Mouse (Mus musculus) embryonic facial prominence, embryonic 15.5 days (tissue): ENCODE results near the gene Cep63. TPM values are rescaled to one million over a fixed set of nuclear protein-coding genes. Genes with fewer than 3 reads are reported as not detected.

Experiments
- ATAC-seq: fragments of 200-750 bp; cut with Nextera tagmentation; 2 replicates; pipeline ENCODE4 v1.8.0; 2017; ENCODE audit warnings: low read depth, moderate TSS enrichment; ENCODE audit not compliant: insufficient number of reproducible peaks, low FRiP score, low TSS enrichment
- H3K27ac ChIP-seq: fragments of 300-500 bp; sonication (generic); replicated peaks from 2 replicates; pipeline ENCODE4 v1.5.1; 2015; ENCODE audit warnings: mild to moderate bottlenecking, inconsistent platforms
- H3K27me3 ChIP-seq: fragments of 300-500 bp; sonication (generic); 2 replicates; pipeline ENCODE4 v1.6.1; 2015; ENCODE audit warnings: inconsistent platforms
- H3K36me3 ChIP-seq: fragments of 300-500 bp; sonication (generic); 2 replicates; pipeline ENCODE4 v1.6.1; 2015; ENCODE audit warnings: mild to moderate bottlenecking, inconsistent platforms
- H3K4me1 ChIP-seq: fragments of 300-500 bp; sonication (generic); 2 replicates; pipeline ENCODE4 v1.6.1; 2015; ENCODE audit warnings: inconsistent platforms
- H3K4me2 ChIP-seq: fragments of 300-500 bp; sonication (generic); replicated peaks from 2 replicates; pipeline ENCODE4 v1.6.1; 2015; ENCODE audit warnings: mild to moderate bottlenecking, inconsistent platforms
- H3K4me3 ChIP-seq: fragments of 300-500 bp; sonication (generic); replicated peaks from 2 replicates; pipeline ENCODE4 v1.5.1; 2015; ENCODE audit warnings: mild to moderate bottlenecking, inconsistent platforms
- H3K9ac ChIP-seq: fragments of 300-500 bp; sonication (generic); 2 replicates; pipeline ENCODE4 v1.6.1; 2015; ENCODE audit warnings: inconsistent platforms
- H3K9me3 ChIP-seq: fragments of 300-500 bp; sonication (generic); replicated peaks from 2 replicates; pipeline ENCODE4 v1.6.1; 2016; ENCODE audit warnings: inconsistent platforms
- WGBS: fragments of 180-500 bp; shearing (Covaris S2); methylation state at CpG from one replicate; pipeline ENCODE4 v1.1.7; 2015; 5-methylcytosine and 5-hydroxymethylcytosine counted together
- polyA plus RNA-seq: library from polyadenylated mRNA; unstranded; fragments of >200 nt; fragmentation: Nextera tagmentation; extraction: Ambion mirVana; gene quantifications from 2 replicates; pipeline ENCODE4 v1.2.1, GENCODE M21; 2015

The Cep63 gene
- polyA plus RNA-seq, result 49.0 and 49.3 TPM in 2 replicates

- Histone ChIP-seq H3K4me3 (peak within 1 kb of the TSS; percentile 96), H3K27me3 (no peaks in the 10 kb centered on the region), H3K4me1 (peaks cover 14% of the 10 kb centered on the region), H3K9ac (peak within 1 kb of the TSS; percentile 98), H3K36me3 (0 out of 2 replicates have a peak, but pooled peaks cover 8% of the 10 kb centered on the region), H3K4me2 (peak within 1 kb of the TSS; percentile 76), H3K9me3 (no peaks in the 10 kb centered on the region), H3K27ac (peak within 1 kb of the TSS; percentile 98)
- under 1% methylated on average over 82 of the region's 84 CpGs for WGBS
- peak; percentile 95 for ATAC-seq
These were observed at the start of gene Cep63, which contains the start of gene Anapc13 for GRCm38 (mm10) chr9:102625983-102626838. Gene Cep63, minus strand, starts transcription at chr9:102626534. Gene Anapc13, plus strand, starts transcription at chr9:102626296.

- Histone ChIP-seq H3K27me3 (no peaks in the 10 kb centered on the region), H3K4me3 (no peak overlapping the region), H3K27ac (no peak overlapping the region), H3K4me1 (no peaks in the 10 kb centered on the region), H3K4me2 (no peak overlapping the region), H3K9ac (no peak overlapping the region), H3K36me3 (no peaks in the 10 kb centered on the region), H3K9me3 (no peaks in the 10 kb centered on the region)
- ATAC-seq, result no peak
- 82% methylated on average over 5 of the region's 5 CpGs for WGBS
These were observed 49.6 kb upstream of the Cep63 start for GRCm38 (mm10) chr9:102675922-102676321.

DNA sequence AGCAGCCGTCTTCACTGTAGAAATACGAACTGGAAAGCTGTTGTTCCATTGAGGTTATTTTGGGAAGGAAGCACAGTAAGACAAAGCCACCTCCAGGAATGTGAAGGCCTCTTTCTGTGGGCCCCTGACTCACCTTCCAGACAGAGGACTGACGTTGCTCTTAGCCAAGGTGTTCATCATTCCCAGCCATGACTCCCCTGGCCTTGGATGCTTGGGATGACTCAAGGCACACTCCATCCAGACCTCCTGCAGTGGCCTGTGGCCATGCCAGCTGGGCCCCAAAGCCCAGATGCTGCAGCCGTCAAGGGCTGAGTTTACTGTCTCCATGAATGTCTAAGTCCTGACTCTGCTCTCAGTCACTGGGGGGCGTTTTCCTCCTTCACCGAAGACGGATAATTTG lies 47.0 kb upstream of the Cep63 start:
- Histone ChIP-seq H3K4me1 (0 out of 2 replicates have a peak, but pooled peaks cover 2% of the 10 kb centered on the region), H3K9me3 (no peaks in the 10 kb centered on the region), H3K4me3 (no peak overlapping the region), H3K27me3 (no peaks in the 10 kb centered on the region), H3K4me2 (no peak overlapping the region), H3K27ac (no peak overlapping the region), H3K36me3 (no peaks in the 10 kb centered on the region), H3K9ac (no peak overlapping the region)
- no peak for ATAC-seq
- 53% methylated on average over 7 of the region's 7 CpGs for WGBS

- Histone ChIP-seq H3K4me2 (no peak overlapping the region), H3K27me3 (no peaks in the 10 kb centered on the region), H3K36me3 (no peaks in the 10 kb centered on the region), H3K27ac (no peak overlapping the region), H3K4me1 (0 out of 2 replicates have a peak, but pooled peaks cover 6% of the 10 kb centered on the region), H3K9ac (no peak overlapping the region), H3K9me3 (no peaks in the 10 kb centered on the region), H3K4me3 (no peak overlapping the region)
- WGBS, result 84% methylated on average over 12 of the region's 12 CpGs
- ATAC-seq, result no peak
These were observed 42.6 kb upstream of the Cep63 start for GRCm38 (mm10) chr9:102668906-102669305.

DNA sequence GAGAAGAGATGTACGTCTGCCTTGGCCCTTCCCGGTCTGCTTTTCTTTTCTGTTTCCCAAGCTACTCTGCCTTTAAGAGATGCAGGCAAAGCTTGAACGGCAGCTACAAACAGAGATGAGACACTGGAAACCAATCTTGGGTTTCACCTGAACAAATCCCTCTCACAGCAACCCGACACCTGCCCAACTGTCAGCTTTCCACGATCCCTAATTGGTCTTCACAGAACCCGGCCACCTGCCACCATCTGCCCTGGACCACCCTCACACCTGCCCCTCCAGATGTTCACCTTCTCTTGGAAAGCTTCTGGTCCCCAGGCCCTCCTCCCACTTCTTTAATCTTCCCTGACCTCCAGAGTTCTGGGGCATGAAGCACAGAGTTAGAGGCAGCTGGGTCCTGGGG lies 41.8 kb upstream of the Cep63 start:
- Histone ChIP-seq H3K36me3 (no peaks in the 10 kb centered on the region), H3K4me2 (no peak overlapping the region), H3K4me3 (no peak overlapping the region), H3K9me3 (no peaks in the 10 kb centered on the region), H3K27ac (peak overlapping the region; percentile 22; the same call in 1 of the 2 replicates), H3K9ac (no peak overlapping the region), H3K4me1 (0 out of 2 replicates have a peak, but pooled peaks cover 6% of the 10 kb centered on the region), H3K27me3 (no peaks in the 10 kb centered on the region)
- 20% methylated on average over 6 of the region's 6 CpGs for WGBS
- ATAC-seq, result 0 out of 2 replicates have a peak, but pooled peaks have one; percentile 53

- no peak overlapping the region for H3K4me2 ChIP-seq
- no peak overlapping the region; the same call in 1 of the 2 replicates for H3K27ac ChIP-seq
- no peaks in the 10 kb centered on the region for H3K27me3 ChIP-seq
- peaks cover 9% of the 10 kb centered on the region; the same call in 1 of the 2 replicates for H3K4me1 ChIP-seq
- WGBS, result 41% methylated on average over 8 of the region's 8 CpGs
- no peak overlapping the region for H3K4me3 ChIP-seq
- no peaks in the 10 kb centered on the region for H3K36me3 ChIP-seq
- ATAC-seq, result no peak
- H3K9me3 ChIP-seq, result no peaks in the 10 kb centered on the region
- H3K9ac ChIP-seq, result no peak overlapping the region
These were observed 30.2 kb upstream of the Cep63 start for GRCm38 (mm10) chr9:102656355-102657095.

DNA sequence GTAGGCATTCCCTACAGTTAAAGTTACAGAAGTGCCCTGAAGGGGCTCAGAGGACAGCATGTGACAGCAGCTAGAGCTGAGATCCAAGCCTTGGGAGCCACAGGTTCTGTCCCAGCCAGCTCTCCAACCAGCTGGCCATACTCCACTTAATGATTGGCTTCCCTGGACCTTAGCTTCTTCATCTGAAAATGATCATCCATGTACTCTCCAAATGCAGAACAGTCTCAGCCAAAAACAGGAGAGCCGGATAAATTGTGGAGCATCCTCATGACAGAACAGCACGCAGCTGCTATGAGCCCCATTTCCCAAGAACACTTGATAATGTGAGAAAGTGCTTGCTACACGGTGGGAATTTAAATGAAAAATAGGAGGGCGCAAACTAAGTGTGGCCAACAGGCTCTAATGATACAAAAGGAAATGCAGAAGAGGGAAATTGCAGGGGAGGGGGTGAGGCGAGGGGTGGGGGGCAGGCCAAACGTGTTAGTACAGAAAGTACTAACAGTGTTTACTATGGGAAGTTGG lies 24.9 kb upstream of the Cep63 start:
- 44% methylated on average over 6 of the region's 6 CpGs for WGBS

DNA sequence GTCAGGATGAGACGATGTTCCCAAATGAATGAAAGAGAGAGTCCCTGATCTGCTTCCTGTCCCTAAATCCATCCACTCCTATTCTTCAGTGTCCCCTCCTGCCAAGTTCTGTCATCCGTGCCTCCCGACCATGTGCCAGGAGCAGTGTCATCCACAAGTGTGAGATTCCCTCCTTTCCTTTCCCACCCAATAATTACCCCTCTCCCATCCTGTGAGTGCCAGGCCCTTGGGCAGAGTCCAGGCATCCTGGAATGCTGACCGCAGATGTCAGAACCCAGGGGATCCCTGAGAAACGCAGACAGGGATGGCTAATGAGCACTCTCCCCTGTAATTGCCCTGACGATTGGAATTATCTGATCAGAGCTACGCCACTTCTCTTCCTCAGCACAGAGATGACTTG lies 24.3 kb upstream of the Cep63 start:
- Histone ChIP-seq H3K9ac (no peak overlapping the region), H3K27ac (peak overlapping the region; percentile 65; the same call in 1 of the 2 replicates), H3K36me3 (no peaks in the 10 kb centered on the region), H3K9me3 (no peaks in the 10 kb centered on the region), H3K4me1 (peaks cover 36% of the 10 kb centered on the region), H3K27me3 (no peaks in the 10 kb centered on the region), H3K4me2 (no peak overlapping the region), H3K4me3 (no peak overlapping the region)
- 21% methylated on average over 7 of the region's 7 CpGs for WGBS
- peak; percentile 56; the same call in 1 of the 2 replicates for ATAC-seq

More for the DNA sequence above, 24.9 kb upstream of the Cep63 start:
- Histone ChIP-seq H3K27ac (peak overlapping the region; percentile 65; the same call in 1 of the 2 replicates), H3K36me3 (no peaks in the 10 kb centered on the region), H3K9ac (no peak overlapping the region), H3K9me3 (no peaks in the 10 kb centered on the region), H3K4me1 (peaks cover 32% of the 10 kb centered on the region), H3K4me2 (no peak overlapping the region), H3K4me3 (no peak overlapping the region), H3K27me3 (no peaks in the 10 kb centered on the region)
- ATAC-seq, result no peak

DNA sequence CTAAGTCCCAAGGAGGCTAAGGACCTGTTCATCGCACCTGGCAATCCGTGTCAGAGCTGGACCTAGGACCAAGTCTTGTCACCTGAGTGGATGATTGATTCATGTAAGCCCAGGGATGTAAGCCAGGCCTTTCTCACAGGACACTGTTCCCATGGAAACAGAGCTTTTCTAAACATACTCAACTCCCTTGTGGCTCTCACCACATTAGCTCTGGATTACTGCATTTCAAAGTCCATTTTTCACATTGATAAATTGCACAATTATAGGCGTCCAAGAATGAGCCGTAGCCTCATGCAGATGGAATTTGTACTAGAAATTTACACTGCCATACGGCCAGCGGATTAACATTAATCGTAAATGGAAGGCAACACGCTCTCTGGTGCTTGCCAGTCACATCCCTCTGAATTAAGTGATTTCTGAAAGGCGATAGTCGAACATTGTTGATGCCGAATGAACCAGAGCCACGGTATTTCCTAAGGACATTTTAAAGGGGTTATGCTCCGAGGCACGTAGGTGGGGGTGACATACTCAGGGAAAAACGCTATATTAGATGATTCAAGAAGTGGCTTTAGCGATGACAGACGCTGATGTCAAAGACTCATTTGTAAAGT lies 23.7 kb upstream of the Cep63 start:
- no peak overlapping the region for H3K4me3 ChIP-seq
- peak overlapping the region; percentile 65 for H3K27ac ChIP-seq
- H3K36me3 ChIP-seq, result no peaks in the 10 kb centered on the region
- H3K4me2 ChIP-seq, result no peak overlapping the region
- H3K4me1 ChIP-seq, result peaks cover 42% of the 10 kb centered on the region
- H3K27me3 ChIP-seq, result no peaks in the 10 kb centered on the region
- H3K9ac ChIP-seq, result no peak overlapping the region
- WGBS, result 35% methylated on average over 17 of the region's 17 CpGs
- ATAC-seq, result no peak
- no peaks in the 10 kb centered on the region for H3K9me3 ChIP-seq

DNA sequence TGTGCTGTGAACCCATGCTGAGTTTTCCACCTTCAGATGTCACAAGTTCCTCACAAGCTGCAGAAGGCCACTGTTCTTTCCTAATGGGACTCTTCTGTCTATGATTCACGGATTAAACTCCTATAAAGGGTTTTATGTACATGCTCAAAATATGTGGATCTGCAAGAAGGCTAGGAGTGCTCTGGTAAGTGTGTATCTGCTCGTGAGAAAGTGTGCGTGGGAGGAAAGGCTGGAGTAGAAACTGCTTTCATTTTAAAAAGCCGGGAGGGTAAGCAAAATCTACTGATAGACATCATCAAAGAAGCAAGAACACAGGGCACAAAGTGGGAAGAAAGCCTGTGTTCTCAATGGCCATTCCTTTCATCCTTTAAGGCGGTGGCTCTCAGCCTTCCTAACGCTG lies 20.7 kb upstream of the Cep63 start:
- H3K4me1 ChIP-seq, result peaks cover 72% of the 10 kb centered on the region
- no peak for ATAC-seq

More for the DNA sequence above, 20.7 kb upstream of the Cep63 start:
- Histone ChIP-seq H3K36me3 (no peaks in the 10 kb centered on the region), H3K27ac (peak overlapping the region; percentile 96; the same call in 1 of the 2 replicates), H3K4me2 (no peak overlapping the region), H3K9ac (no peak overlapping the region), H3K27me3 (no peaks in the 10 kb centered on the region), H3K4me3 (no peak overlapping the region), H3K9me3 (no peaks in the 10 kb centered on the region)
- 71% methylated on average over 6 of the region's 6 CpGs for WGBS
